Mouse (Mus musculus): ENCODE measurements at regions not wholly inside any gene's neighbourhood (a gene's known extent, or its start where the extent isn't known, plus 50 kb on each side); places are given as distances from the start of the nearest gene placed in this dataset.

DNA sequence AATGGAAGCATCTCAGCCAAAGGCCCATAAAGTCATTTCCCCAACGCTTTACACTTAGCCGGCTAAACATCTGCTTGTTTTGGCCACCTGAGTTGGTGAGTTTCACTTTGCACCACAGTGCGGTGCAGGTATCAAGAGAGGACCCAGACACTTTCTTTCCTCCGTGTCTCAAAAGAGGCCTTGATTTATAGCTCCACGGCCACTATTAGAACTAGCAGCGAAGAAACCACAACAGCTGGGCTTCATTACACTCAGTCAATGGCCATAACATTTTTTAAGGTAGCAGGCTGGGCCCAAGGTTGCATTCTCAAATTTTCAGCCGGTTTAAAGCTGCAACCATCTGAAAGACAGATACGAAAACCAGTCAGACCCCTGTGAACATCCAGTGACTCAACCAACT is 103.4 kb downstream of the Mreg start:
- DNase-seq (ENCODE audit: low spot score in 2 of 2): no peak

DNA sequence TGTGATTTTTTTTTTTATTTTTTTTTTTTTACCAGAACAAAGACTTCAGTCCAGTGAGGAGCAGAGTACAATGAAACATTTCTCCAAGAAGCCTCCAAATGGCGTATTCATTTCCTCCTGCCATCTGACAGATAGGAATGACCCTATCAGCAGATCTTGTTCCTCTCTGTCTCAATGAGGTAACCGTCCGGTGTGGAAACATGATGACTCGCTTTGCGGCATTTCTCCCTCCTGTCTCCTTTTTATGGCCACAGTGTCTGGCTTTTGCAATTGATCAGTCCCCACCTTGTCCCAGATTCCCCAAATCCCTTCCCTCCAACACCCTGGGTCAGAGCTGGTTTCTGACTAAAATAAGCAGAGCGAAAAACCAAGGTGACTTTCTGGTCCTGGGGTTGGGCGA is 105.0 kb downstream of the Mreg start:
- DNase-seq (ENCODE audit: low spot score in 2 of 2): no peak

DNA sequence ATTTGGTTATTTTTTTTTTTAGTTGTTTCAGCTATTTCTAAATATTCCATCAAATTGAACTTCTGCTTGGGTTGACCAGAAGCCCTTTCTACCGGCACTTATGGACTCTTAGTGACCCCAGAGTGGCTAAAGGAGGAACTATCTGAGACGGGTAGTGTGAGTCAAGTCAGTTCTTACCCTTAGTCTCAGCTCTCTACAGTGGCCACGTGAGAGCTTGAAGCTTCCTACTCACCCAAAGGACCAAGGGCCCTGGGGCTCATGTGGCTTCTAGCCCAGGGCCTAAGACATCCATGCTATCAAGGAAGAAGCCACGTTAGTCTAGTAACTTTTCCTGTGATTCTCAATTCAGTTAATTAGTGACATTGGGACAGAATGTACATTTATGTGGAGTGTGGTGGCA is 105.5 kb downstream of the Mreg start:
- DNase-seq (ENCODE audit: low spot score in 2 of 2): no peak

GRCm38 (mm10) chr1:72105435-72106057 is 106.6 kb downstream of the Mreg start:
- no peak for DNase-seq (ENCODE audit: low spot score in 2 of 2)

DNA sequence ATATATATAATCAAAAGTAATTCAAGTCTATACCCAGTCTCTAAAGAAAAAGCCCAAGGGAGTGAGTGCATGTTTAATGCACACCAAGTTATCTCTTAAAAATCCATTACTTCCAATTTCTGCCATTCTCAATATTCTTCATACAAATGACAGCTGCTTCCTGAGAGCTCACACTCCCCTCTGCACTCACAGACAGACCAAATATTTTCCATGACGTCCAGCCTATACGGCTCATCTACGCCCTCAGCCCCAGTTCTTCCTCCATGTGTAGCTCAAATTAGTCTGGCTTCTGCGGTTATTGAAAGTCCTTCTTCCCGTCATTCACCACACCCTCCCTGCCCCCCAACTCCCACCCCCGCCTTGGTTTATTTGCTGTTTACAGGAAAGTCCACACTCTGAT is 108.1 kb downstream of the Mreg start:
- no peak for DNase-seq (ENCODE audit: low spot score in 2 of 2)

- no peak for DNase-seq (ENCODE audit: low spot score in 2 of 2)
Measured at GRCm38 (mm10) chr1:72103387-72103786, 108.7 kb downstream of the Mreg start.

GRCm38 (mm10) chr1:72099447-72099846 is 112.7 kb downstream of the Mreg start:
- DNase-seq (ENCODE audit: low spot score in 2 of 2): no peak

- DNase-seq (ENCODE audit: low spot score in 2 of 2): no peak
Measured at GRCm38 (mm10) chr1:72091344-72091743, 120.8 kb downstream of the Mreg start.

DNA sequence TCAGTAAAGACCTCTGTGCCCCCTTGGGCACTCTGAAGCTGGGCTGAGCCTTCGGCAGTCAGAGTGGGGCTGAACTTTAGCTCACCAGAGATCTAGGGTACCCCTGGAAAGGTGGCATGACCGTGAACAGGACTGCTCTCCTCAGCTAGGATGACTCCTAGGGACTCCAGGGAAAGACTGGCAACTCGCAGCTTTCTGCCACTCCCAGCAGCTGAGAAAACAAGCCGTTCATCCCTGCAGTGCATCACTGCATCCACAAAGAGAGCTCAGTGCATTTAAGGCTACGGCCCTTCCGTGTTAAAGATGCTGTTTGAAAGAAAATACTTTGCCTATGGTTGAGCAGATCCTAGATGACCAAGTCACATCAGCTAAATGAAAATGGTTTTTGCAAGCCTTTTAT is 126.4 kb downstream of the Mreg start:
- no peak for DNase-seq (ENCODE audit: low spot score in 2 of 2)

- no peak for DNase-seq (ENCODE audit: low spot score in 2 of 2)
Measured at GRCm38 (mm10) chr1:72084219-72084618, 127.9 kb downstream of the Mreg start.

- no peak for DNase-seq (ENCODE audit: low spot score in 2 of 2)
Measured at GRCm38 (mm10) chr1:72082366-72082765, 129.7 kb downstream of the Mreg start.

DNA sequence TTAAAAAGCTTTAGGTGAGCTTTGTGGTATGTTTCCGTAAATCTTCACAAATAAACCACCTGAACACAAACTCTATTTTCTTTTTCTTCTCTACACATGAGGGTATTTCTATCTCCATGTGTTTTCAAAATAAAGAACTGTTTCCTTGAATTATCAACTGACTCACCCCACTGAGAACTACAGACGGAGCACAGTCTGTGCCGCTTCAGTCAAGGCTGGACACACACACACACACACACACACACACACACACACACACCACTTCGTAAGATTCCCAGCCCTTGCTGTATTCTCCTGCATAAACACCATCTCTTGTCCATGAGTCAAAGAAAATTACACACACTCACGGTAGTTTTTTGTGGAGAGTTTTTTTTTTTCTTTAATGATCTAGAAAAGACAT is 130.3 kb downstream of the Mreg start:
- DNase-seq (ENCODE audit: low spot score in 2 of 2): no peak

- DNase-seq (ENCODE audit: low spot score in 2 of 2): no peak
Measured at GRCm38 (mm10) chr1:72078926-72079550, 133.1 kb downstream of the Mreg start.

- DNase-seq (ENCODE audit: low spot score in 2 of 2): no peak
Measured at GRCm38 (mm10) chr1:72076341-72076740, 135.8 kb downstream of the Mreg start.

GRCm38 (mm10) chr1:72075464-72075863 is 136.6 kb downstream of the Mreg start:
- no peak for DNase-seq (ENCODE audit: low spot score in 2 of 2)

GRCm38 (mm10) chr1:72073245-72073644 is 138.9 kb downstream of the Mreg start:
- no peak for DNase-seq (ENCODE audit: low spot score in 2 of 2)

GRCm38 (mm10) chr1:72070489-72070888 is 141.6 kb downstream of the Mreg start:
- DNase-seq (ENCODE audit: low spot score in 2 of 2): no peak

GRCm38 (mm10) chr1:72069056-72069455 is 143.1 kb downstream of the Mreg start:
- DNase-seq (ENCODE audit: low spot score in 2 of 2): no peak

DNA sequence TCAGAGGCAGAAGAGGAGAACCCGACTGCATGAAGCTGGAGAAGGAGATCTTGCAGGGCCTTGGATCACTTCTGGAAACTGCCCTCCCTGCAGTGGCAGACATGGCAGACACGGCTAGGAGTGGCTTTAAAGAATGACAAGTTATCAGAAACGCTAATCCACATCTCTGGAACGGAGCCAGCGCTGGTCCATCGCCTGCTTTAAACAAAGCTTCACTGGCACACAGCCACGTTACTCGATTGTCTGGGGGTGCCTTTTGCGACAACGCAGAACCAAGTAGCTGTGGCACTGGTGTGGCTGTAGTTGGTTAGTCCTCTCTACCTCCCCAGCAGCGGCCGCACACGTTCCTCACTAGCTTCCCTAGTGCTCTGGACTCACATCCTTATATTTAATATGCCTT is 147.0 kb downstream of the Mreg start:
- DNase-seq (ENCODE audit: low spot score in 2 of 2): no peak

DNA sequence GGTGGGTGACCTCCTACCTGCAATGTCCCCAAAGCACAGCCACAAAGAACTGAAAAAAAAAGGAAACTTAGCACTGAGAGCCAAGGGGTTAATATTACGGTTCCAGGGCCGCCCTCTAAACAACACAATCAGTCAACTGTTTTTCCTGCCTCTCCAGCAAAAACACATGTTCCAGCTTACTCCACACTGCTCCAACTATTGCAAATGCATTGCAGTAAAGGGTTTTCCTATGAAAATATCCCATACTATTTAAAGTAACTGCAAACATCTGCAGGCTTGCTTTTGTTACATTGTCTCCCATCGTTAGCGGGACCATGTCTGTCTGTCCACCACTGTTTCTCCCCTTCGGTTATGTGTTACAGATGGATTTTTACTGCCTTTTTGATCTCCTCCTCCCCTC is 151.7 kb downstream of the Mreg start:
- DNase-seq (ENCODE audit: low spot score in 2 of 2): no peak

DNA sequence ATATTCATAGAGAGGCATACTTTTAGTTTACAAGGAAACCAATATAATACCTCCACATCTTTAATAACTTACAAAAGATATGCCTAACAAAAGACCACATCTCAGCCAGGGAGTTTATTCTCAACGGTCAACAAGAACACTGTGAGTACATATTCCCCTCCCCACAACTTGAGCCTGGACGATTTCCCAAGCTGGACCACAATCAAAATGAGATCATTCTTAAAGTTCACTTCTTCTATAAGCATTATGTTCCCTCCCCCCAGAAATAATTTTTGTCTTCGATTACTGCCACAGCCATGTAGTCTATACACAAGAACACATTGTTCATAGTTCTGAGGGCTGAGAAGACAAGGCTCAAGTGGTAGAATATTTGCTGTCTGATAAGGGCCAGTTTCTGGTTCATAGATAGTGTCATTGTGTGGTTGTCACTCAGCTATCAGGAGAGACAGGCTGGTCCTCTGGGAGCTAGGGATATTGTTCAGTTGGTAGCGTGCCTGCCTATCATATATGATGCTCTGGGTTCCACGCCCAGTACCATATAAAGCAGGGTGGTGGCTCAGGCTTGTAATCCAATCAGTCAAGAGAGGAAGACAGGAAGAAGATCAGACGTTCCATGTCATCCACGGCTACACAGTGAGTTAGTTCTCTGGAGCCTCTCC is 153.9 kb downstream of the Mreg start:
- DNase-seq (ENCODE audit: low spot score in 2 of 2): no peak

- DNase-seq (ENCODE audit: low spot score in 2 of 2): no peak
Measured at GRCm38 (mm10) chr1:72054541-72054940, 157.6 kb downstream of the Mreg start.

DNA sequence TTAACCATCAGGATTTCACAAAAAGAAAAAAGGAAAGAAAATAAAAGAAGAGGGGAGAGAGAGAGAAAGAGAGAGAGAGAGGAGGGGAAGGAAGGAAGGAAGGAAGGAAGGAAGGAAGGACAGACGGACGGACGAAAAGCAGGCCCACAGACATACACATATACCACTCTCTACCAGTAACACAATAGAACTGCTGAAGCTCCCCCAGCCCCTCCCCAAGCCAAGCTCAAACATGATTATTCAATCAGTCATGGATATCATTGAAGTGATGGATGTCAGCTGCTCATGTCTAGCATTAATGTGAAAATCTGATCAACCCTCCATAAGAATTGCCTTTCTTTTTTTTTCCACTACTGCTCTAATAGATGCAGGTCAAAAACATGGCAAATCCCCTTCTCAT is 161.2 kb downstream of the Mreg start:
- no peak for DNase-seq (ENCODE audit: low spot score in 2 of 2)

All from spleen, postnatal 14 days (tissue).